ENCODE assay signal across 15 mouse cellular contexts in the genomic region with DNA sequence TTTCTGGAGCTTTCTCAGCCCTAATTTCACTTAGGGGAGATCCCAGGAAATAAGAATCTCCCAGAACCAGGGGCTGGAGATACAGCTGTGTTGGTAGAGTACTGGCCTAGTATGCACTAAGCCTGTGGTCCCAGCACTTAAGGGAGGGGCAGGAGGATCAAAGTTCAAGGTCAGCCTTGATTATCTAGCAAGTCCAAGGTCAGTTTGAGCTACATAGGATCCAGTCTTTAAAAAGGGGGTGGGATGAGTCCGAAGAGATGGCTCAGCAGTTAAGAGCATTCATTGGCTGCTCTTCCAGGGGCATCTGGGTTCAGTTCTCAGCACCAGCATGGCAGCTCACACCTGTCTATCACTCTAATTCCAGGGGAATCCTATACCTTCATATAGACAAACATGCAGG. TPM values are rescaled to one million over a fixed set of nuclear protein-coding genes. Genes with fewer than 3 reads are reported as not detected.
DNase-seq lines count a peak whose midpoint lies in the region; ATAC-seq and TF ChIP-seq lines count a peak whose summit lies in the region.
"Had no signal": no experiment of that assay in that cellular context is flagged by ENCODE, and none has a peak within 500 bp of the region (broad histone marks: within the 10 kb centered on the region; RNA-seq: fewer than 3 reads in every experiment).

No protein-coding gene starts in this region.

- H3K4me2 ChIP-seq in heart, embryonic 11.5 days: no peak overlapping the region; the same call in 1 of the 2 replicates
- peak overlapping the region; percentile 77 for H3K4me2 ChIP-seq in liver, postnatal 0 days (ENCODE audit: low read depth, low read length)
- H3K4me2 ChIP-seq: embryonic facial prominence, embryonic 12.5 days; limb, embryonic 12.5 days had no signal

- no peak overlapping the region for H3K9ac ChIP-seq in heart, embryonic 11.5 days (ENCODE audit: low read depth, low read length)
- peak overlapping the region; percentile 76 for H3K9ac ChIP-seq in liver, postnatal 0 days (replicated peaks)
- H3K9ac ChIP-seq: embryonic facial prominence, embryonic 12.5 days; limb, embryonic 12.5 days had no signal

- peaks cover 5% of the 10 kb centered on the region; the same call in 1 of the 2 replicates for H3K4me1 ChIP-seq in heart, embryonic 11.5 days (ENCODE audit: control insufficient read depth, insufficient read depth, low read length)
- H3K4me1 ChIP-seq in spleen, adult 2 months (ENCODE audit: control insufficient read depth, insufficient read depth, insufficient read length): peaks cover 31% of the 10 kb centered on the region; the same call in 1 of the 2 replicates
- peaks cover 60% of the 10 kb centered on the region for H3K4me1 ChIP-seq in liver, postnatal 0 days (ENCODE audit: insufficient read depth)

- no peak for ATAC-seq in heart, embryonic 11.5 days (replicated peaks; ENCODE audit: insufficient number of reproducible peaks, low FRiP score, low TSS enrichment)
- no peak for ATAC-seq in liver, postnatal 0 days

- intact Hi-C loops in heart, postnatal 25 days (cut with DNase I): no loop called here

- H3K27me3 ChIP-seq in heart, embryonic 11.5 days (ENCODE audit: control insufficient read depth, insufficient read depth, low read length): no peaks in the 10 kb centered on the region
- H3K27me3 ChIP-seq in spleen, adult 2 months (ENCODE audit: control insufficient read depth, insufficient read depth, low read length): no peaks in the 10 kb centered on the region
- no peaks in the 10 kb centered on the region for H3K27me3 ChIP-seq in liver, postnatal 0 days (ENCODE audit: insufficient read depth, low read length)
- H3K27me3 ChIP-seq: embryonic facial prominence, embryonic 12.5 days; limb, embryonic 12.5 days had no signal

- TF ChIP-seq EP300 in liver, postnatal 0 days (IDR thresholded peaks at IDR 0.05; ENCODE audit: low read depth): no peak

- H3K27ac ChIP-seq in heart, embryonic 11.5 days (ENCODE audit: low read depth, low read length): peak overlapping the region; percentile 80
- peak overlapping the region; percentile 98 for H3K27ac ChIP-seq in spleen, adult 2 months (ENCODE audit: insufficient read depth, low read length)
- H3K27ac ChIP-seq in liver, postnatal 0 days (ENCODE audit: low read depth): peak overlapping the region; percentile 99
- H3K27ac ChIP-seq: embryonic facial prominence, embryonic 12.5 days; kidney, postnatal 0 days; left cerebral cortex, adult 2 months; limb, embryonic 12.5 days had no signal

- no peak for TF ChIP-seq CTCF in spleen, adult 2 months (IDR thresholded peaks at IDR 0.05; ENCODE audit: extremely low read depth, insufficient read depth, insufficient read length, insufficient replicate concordance)
- no peak for TF ChIP-seq CTCF in liver, postnatal 0 days (IDR thresholded peaks at IDR 0.05; ENCODE audit: low read depth)

- 78% methylated on average over 1 of the region's 1 CpGs for WGBS in heart, embryonic 11.5 days (ENCODE audit: insufficient replicate concordance)
- WGBS in spleen, adult 2 months: 36% methylated on average over 1 of the region's 1 CpGs
- WGBS in liver, postnatal 0 days (ENCODE audit: insufficient replicate concordance): 57% methylated on average over 1 of the region's 1 CpGs

- no peak for DNase-seq in heart, postnatal 25 days (ENCODE audit: low spot score)
- DNase-seq in spleen, adult 2 months (ENCODE audit: low read depth in 1 of 2, low spot score in 2 of 2): no peak
- no peak for DNase-seq in spleen, postnatal 36 days (ENCODE audit: low spot score in 2 of 2)
- peak; percentile 52 for DNase-seq in ZHBTc4 (ENCODE audit: low read depth, low spot score)
- no peak for DNase-seq in liver, postnatal 0 days
- DNase-seq in kidney, adult 11 months: no peak
- no peak for DNase-seq in kidney, postnatal 36 days
- DNase-seq: adrenal gland, postnatal 36 days had no signal

- H3K36me3 ChIP-seq in heart, embryonic 11.5 days (ENCODE audit: control insufficient read depth, insufficient read depth, low read length): no peaks in the 10 kb centered on the region
- peaks cover 12% of the 10 kb centered on the region for H3K36me3 ChIP-seq in spleen, adult 2 months (ENCODE audit: control insufficient read depth, insufficient read depth, low read length)
- H3K36me3 ChIP-seq in liver, postnatal 0 days (replicated peaks; ENCODE audit: insufficient read depth, low read length): peaks cover 7% of the 10 kb centered on the region
- H3K36me3 ChIP-seq: embryonic facial prominence, embryonic 12.5 days; limb, embryonic 12.5 days had no signal

- TF ChIP-seq POLR2A in spleen, adult 2 months (IDR thresholded peaks at IDR 0.05; ENCODE audit: low read depth, low read length): no peak

- no peaks in the 10 kb centered on the region for H3K9me3 ChIP-seq in heart, embryonic 11.5 days (replicated peaks; ENCODE audit: control insufficient read depth, low read length)
- H3K9me3 ChIP-seq in liver, postnatal 0 days (ENCODE audit: low read length): no peaks in the 10 kb centered on the region
- H3K9me3 ChIP-seq: embryonic facial prominence, embryonic 12.5 days; limb, embryonic 12.5 days had no signal

- no peak overlapping the region for H3K4me3 ChIP-seq in heart, embryonic 11.5 days (ENCODE audit: low read depth, low read length)
- peak overlapping the region; percentile 60; the same call in 1 of the 2 replicates for H3K4me3 ChIP-seq in spleen, adult 2 months (ENCODE audit: extremely low read depth, insufficient read depth, insufficient read length)
- peak overlapping the region; percentile 15 for H3K4me3 ChIP-seq in liver, postnatal 0 days (ENCODE audit: low read depth, low read length)
- H3K4me3 ChIP-seq: embryonic facial prominence, embryonic 12.5 days; left cerebral cortex, adult 2 months; limb, embryonic 12.5 days; myocyte had no signal

RNA-seq across cellular contexts. Expression of gene Tspoap1, which starts 8.0 kb away (rescaled TPM):
- 0.72 and 1.2 TPM in 2 replicates for polyA plus RNA-seq in heart, embryonic 11.5 days (2014; fragmentation: Nextera tagmentation; extraction: Ambion mirVana)
- total RNA-seq in heart, postnatal 25 days (2021): under 1 TPM; 0.14 to 0.42 TPM
- polyA plus RNA-seq in spleen, adult 2 months (2012; rRNA removed): 6.1 and 6.2 TPM in 2 replicates
- 0.59 and 1.2 TPM in 2 replicates for polyA plus RNA-seq in liver, postnatal 0 days (2015; fragmentation: Nextera tagmentation; extraction: Ambion mirVana)
- polyA plus RNA-seq: C2C12 had no signal

RNA-seq across cellular contexts. Expression of gene Supt4a, which starts 15.0 kb away (rescaled TPM):
- polyA plus RNA-seq in heart, embryonic 11.5 days (2014; fragmentation: Nextera tagmentation; extraction: Ambion mirVana): 114 and 120 TPM in 2 replicates
- total RNA-seq in heart, postnatal 25 days (2021): 10 to 100 TPM; 42.9 to 46.7 TPM
- polyA plus RNA-seq in spleen, adult 2 months (2012; rRNA removed): 59.1 and 62.2 TPM in 2 replicates
- 114 and 120 TPM in 2 replicates for polyA plus RNA-seq in liver, postnatal 0 days (2015; fragmentation: Nextera tagmentation; extraction: Ambion mirVana)

RNA-seq across cellular contexts. Expression of gene Mpo, which starts 41.1 kb away (rescaled TPM):
- 6.7 and 9.4 TPM in 2 replicates for polyA plus RNA-seq in heart, embryonic 11.5 days (2014; fragmentation: Nextera tagmentation; extraction: Ambion mirVana)
- not detected for total RNA-seq in heart, postnatal 25 days (2021)
- polyA plus RNA-seq in spleen, adult 2 months (2012; rRNA removed): 21.9 and 28.7 TPM in 2 replicates
- polyA plus RNA-seq in liver, postnatal 0 days (2015; fragmentation: Nextera tagmentation; extraction: Ambion mirVana): 250 and 274 TPM in 2 replicates
- total RNA-seq: left cerebral cortex, adult 2 months had no signal
- polyA plus RNA-seq: C2C12, myocyte had no signal
